Mouse (Mus musculus): ENCODE measurements around the gene Mrpl52. TPM values are rescaled to one million over a fixed set of nuclear protein-coding genes. Genes with fewer than 3 reads are reported as not detected.

Gene Mrpl52
- polyA plus RNA-seq, 1 experiment: 518 TPM

DNA sequence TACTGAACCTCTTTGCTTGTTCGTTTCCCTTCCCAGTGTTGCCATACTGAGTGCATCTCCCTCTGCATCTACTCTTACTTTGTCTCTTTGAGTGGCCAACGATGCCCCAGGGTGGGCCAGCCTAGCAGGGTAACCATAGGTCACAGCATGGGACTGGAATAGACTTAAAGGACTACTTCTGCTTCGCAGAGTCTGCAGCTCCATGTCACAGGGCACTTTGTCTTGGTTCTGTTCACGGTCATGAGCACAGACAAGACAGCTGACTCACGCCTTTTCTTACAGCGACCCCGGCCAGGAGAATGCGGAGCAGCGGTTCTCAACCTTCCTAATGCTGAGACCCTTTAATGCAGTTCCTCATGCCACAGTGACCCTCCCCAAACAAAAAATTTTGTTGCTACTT, 44.1 kb upstream of the Mrpl52 start:
- Histone ChIP-seq H3K27me3 (ENCODE audit: control insufficient read depth, insufficient read depth, insufficient read length) (no peaks in the 10 kb centered on the region), H3ac (ENCODE audit: control insufficient read depth, insufficient read length, low read depth) (no peak overlapping the region), H3K36me3 (ENCODE audit: control insufficient read depth, insufficient read depth) (no peaks in the 10 kb centered on the region), H3K79me2 (ENCODE audit: control insufficient read depth, insufficient read depth) (no peaks in the 10 kb centered on the region), H3K4me3 (ENCODE audit: insufficient read depth, poor library complexity, severe bottlenecking) (no peak overlapping the region), H3K79me3 (ENCODE audit: low read depth) (no peaks in the 10 kb centered on the region)
- TF ChIP-seq MYOD1 (IDR thresholded peaks at IDR 0.05; ENCODE audit: control insufficient read depth, insufficient read length, low read depth): no peak
- TF ChIP-seq FOSL1 (IDR thresholded peaks at IDR 0.05; ENCODE audit: insufficient read depth, low read length, poor library complexity, severe bottlenecking): no peak
- no peak for TF ChIP-seq MYOG (IDR thresholded peaks at IDR 0.05; ENCODE audit: control insufficient read depth, extremely low read depth, insufficient read length)
- no peak for TF ChIP-seq MAX (IDR thresholded peaks at IDR 0.05)
- no peak for TF ChIP-seq CTCF (IDR thresholded peaks at IDR 0.05; ENCODE audit: control insufficient read depth, insufficient read depth, insufficient read length)
- TF ChIP-seq CEBPB (IDR thresholded peaks at IDR 0.05; ENCODE audit: low read depth): no peak
- no peak for TF ChIP-seq USF1 (IDR thresholded peaks at IDR 0.05; ENCODE audit: low read depth)

DNA sequence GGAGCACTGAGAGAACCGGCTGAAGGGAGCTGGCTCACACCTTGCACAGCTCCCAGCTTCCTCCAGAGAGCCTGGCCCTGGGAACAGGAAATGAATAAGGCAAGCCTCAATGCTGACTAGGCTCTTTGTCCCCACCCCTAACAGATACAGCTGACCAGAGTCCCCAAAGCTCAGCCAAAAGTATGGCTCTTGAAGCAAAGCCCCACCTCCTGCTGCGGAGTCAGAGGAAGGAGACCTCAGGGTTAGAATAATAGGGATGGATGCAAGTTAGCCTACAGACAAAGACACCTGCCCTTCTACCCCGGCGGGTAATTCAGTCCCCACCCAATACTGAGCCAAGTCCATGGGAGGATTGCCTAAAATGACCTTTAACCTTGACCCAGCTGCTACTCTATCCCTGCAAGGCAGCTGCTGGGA, 43.3 kb upstream of the Mrpl52 start:
- Histone ChIP-seq H3K79me3 (ENCODE audit: low read depth) (no peaks in the 10 kb centered on the region), H3ac (ENCODE audit: control insufficient read depth, insufficient read length, low read depth) (no peak overlapping the region), H3K79me2 (ENCODE audit: control insufficient read depth, insufficient read depth) (no peaks in the 10 kb centered on the region), H3K36me3 (ENCODE audit: control insufficient read depth, insufficient read depth) (no peaks in the 10 kb centered on the region), H3K27me3 (ENCODE audit: control insufficient read depth, insufficient read depth, insufficient read length) (no peaks in the 10 kb centered on the region), H3K4me3 (ENCODE audit: insufficient read depth, poor library complexity, severe bottlenecking) (no peak overlapping the region)
- no peak for TF ChIP-seq FOSL1 (IDR thresholded peaks at IDR 0.05; ENCODE audit: insufficient read depth, low read length, poor library complexity, severe bottlenecking)
- TF ChIP-seq MYOD1 (IDR thresholded peaks at IDR 0.05; ENCODE audit: control insufficient read depth, insufficient read length, low read depth): no peak
- TF ChIP-seq MAX (IDR thresholded peaks at IDR 0.05): no peak
- no peak for TF ChIP-seq USF1 (IDR thresholded peaks at IDR 0.05; ENCODE audit: low read depth)
- TF ChIP-seq CEBPB (IDR thresholded peaks at IDR 0.05; ENCODE audit: low read depth): no peak
- no peak for TF ChIP-seq CTCF (IDR thresholded peaks at IDR 0.05; ENCODE audit: control insufficient read depth, insufficient read depth, insufficient read length)
- no peak for TF ChIP-seq MYOG (IDR thresholded peaks at IDR 0.05; ENCODE audit: control insufficient read depth, extremely low read depth, insufficient read length)

DNA sequence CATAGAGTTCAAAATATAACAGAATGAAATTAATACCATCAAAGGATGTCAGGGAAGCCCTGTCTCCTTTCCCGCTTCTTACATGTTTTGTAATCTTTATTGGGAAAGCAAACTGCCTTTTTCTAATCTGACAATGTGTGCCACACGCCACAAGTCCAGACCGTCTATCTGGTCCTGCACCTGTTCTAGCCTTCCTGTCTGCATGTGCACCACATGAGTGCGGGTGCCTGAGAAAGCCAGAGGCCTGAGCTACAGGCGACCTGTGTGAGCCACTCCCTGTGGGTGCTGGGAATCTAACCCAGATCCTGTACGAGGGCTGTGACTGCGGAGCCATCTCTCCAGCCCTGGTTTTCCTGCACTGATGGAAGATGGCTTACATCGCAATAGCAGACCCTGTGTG, 42.3 kb upstream of the Mrpl52 start:
- Histone ChIP-seq H3K36me3 (ENCODE audit: control insufficient read depth, insufficient read depth) (no peaks in the 10 kb centered on the region), H3K4me3 (ENCODE audit: insufficient read depth, poor library complexity, severe bottlenecking) (no peak overlapping the region), H3K79me3 (ENCODE audit: low read depth) (no peaks in the 10 kb centered on the region), H3K27me3 (ENCODE audit: control insufficient read depth, insufficient read depth, insufficient read length) (no peaks in the 10 kb centered on the region), H3ac (ENCODE audit: control insufficient read depth, insufficient read length, low read depth) (no peak overlapping the region), H3K79me2 (ENCODE audit: control insufficient read depth, insufficient read depth) (no peaks in the 10 kb centered on the region)
- TF ChIP-seq CEBPB (IDR thresholded peaks at IDR 0.05; ENCODE audit: low read depth) (no peak), MYOG (IDR thresholded peaks at IDR 0.05; ENCODE audit: control insufficient read depth, extremely low read depth, insufficient read length) (no peak), MAX (IDR thresholded peaks at IDR 0.05) (no peak), MYOD1 (IDR thresholded peaks at IDR 0.05; ENCODE audit: control insufficient read depth, insufficient read length, low read depth) (no peak)

GRCm38 (mm10) chr14:54385968-54386618, 40.6 kb upstream of the Mrpl52 start:
- Histone ChIP-seq H3K79me2 (ENCODE audit: control insufficient read depth, insufficient read depth) (no peaks in the 10 kb centered on the region), H3K4me3 (ENCODE audit: insufficient read depth, poor library complexity, severe bottlenecking) (no peak overlapping the region), H3K27me3 (ENCODE audit: control insufficient read depth, insufficient read depth, insufficient read length) (no peaks in the 10 kb centered on the region), H3K36me3 (ENCODE audit: control insufficient read depth, insufficient read depth) (no peaks in the 10 kb centered on the region), H3K79me3 (ENCODE audit: low read depth) (no peaks in the 10 kb centered on the region), H3ac (ENCODE audit: control insufficient read depth, insufficient read length, low read depth) (no peak overlapping the region)
- TF ChIP-seq MAX (IDR thresholded peaks at IDR 0.05): no peak
- TF ChIP-seq MYOG (IDR thresholded peaks at IDR 0.05; ENCODE audit: control insufficient read depth, extremely low read depth, insufficient read length): no peak
- no peak for TF ChIP-seq USF1 (IDR thresholded peaks at IDR 0.05; ENCODE audit: low read depth)
- no peak for TF ChIP-seq CEBPB (IDR thresholded peaks at IDR 0.05; ENCODE audit: low read depth)
- no peak for TF ChIP-seq CTCF (IDR thresholded peaks at IDR 0.05; ENCODE audit: control insufficient read depth, insufficient read depth, insufficient read length)
- TF ChIP-seq MYOD1 (IDR thresholded peaks at IDR 0.05; ENCODE audit: control insufficient read depth, insufficient read length, low read depth): no peak
- TF ChIP-seq FOSL1 (IDR thresholded peaks at IDR 0.05; ENCODE audit: insufficient read depth, low read length, poor library complexity, severe bottlenecking): no peak

DNA sequence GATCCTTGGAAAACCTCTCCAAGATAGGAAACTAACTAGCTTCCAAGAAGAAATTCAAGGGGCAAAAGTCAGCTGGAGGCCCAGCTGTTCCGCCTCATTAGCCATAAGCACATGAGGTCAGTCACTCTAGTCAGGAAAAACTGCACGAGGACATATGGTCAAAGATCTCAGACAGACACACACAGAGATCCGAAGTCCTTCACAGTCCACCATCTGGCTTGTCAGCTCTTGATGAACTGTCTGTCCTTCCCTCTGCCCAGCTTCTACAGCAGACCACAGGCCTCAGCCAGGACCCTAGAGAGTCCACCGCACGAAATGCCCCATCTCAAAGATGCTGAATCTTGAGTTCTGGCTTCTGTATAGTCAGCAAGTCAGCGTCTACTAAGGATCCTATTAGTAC, 39.2 kb upstream of the Mrpl52 start:
- Histone ChIP-seq H3K27me3 (ENCODE audit: control insufficient read depth, insufficient read depth, insufficient read length) (no peaks in the 10 kb centered on the region), H3K79me2 (ENCODE audit: control insufficient read depth, insufficient read depth) (no peaks in the 10 kb centered on the region), H3K79me3 (ENCODE audit: low read depth) (no peaks in the 10 kb centered on the region), H3ac (ENCODE audit: control insufficient read depth, insufficient read length, low read depth) (no peak overlapping the region), H3K4me3 (ENCODE audit: insufficient read depth, poor library complexity, severe bottlenecking) (no peak overlapping the region), H3K36me3 (ENCODE audit: control insufficient read depth, insufficient read depth) (no peaks in the 10 kb centered on the region)
- TF ChIP-seq MAX (IDR thresholded peaks at IDR 0.05) (no peak), CTCF (IDR thresholded peaks at IDR 0.05; ENCODE audit: control insufficient read depth, insufficient read depth, insufficient read length) (no peak), FOSL1 (IDR thresholded peaks at IDR 0.05; ENCODE audit: insufficient read depth, low read length, poor library complexity, severe bottlenecking) (no peak), MYOG (IDR thresholded peaks at IDR 0.05; ENCODE audit: control insufficient read depth, extremely low read depth, insufficient read length) (no peak), USF1 (IDR thresholded peaks at IDR 0.05; ENCODE audit: low read depth) (no peak), MYOD1 (IDR thresholded peaks at IDR 0.05; ENCODE audit: control insufficient read depth, insufficient read length, low read depth) (no peak), CEBPB (IDR thresholded peaks at IDR 0.05; ENCODE audit: low read depth) (no peak)

DNA sequence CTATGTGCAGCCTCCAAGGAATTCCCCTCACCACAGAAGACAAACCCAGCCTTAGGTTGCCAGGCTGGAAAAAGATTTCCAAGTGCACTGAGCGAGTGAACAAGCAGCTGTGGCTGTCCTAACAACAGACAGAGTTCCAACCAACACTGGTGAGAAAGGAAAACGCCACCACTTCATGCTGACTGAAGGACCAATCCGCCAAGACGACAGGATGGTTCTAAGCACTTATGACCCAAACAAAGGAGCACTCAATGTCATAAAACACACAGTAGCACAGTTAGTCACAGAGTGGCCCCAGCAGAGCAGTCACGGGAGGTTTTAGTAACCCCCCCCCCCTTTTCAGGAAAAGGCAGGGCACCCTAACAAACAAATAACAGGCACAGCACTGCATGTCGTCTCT, 35.9 kb upstream of the Mrpl52 start:
- H3K36me3 ChIP-seq (ENCODE audit: control insufficient read depth, insufficient read depth): no peaks in the 10 kb centered on the region
- no peak for TF ChIP-seq FOSL1 (IDR thresholded peaks at IDR 0.05; ENCODE audit: insufficient read depth, low read length, poor library complexity, severe bottlenecking)
- no peak overlapping the region for H3K4me3 ChIP-seq (ENCODE audit: insufficient read depth, poor library complexity, severe bottlenecking)
- H3ac ChIP-seq (ENCODE audit: control insufficient read depth, insufficient read length, low read depth): no peak overlapping the region
- H3K27me3 ChIP-seq (ENCODE audit: control insufficient read depth, insufficient read depth, insufficient read length): no peaks in the 10 kb centered on the region
- H3K79me2 ChIP-seq (ENCODE audit: control insufficient read depth, insufficient read depth): no peaks in the 10 kb centered on the region
- H3K79me3 ChIP-seq (ENCODE audit: low read depth): no peaks in the 10 kb centered on the region
